Mouse (Mus musculus) limb, embryonic 14.5 days (tissue): Measurements from ENCODE around the gene Hist1h2ao. TPM values are rescaled to one million over a fixed set of nuclear protein-coding genes. Genes with fewer than 3 reads are reported as not detected.
"Not testable (repeated sequence)": the region's sequence is repeated elsewhere in the genome, so short reads cannot be mapped to it uniquely, and the experiment has no call there.

Experiments
- ATAC-seq: fragments of 200-750 bp; cut with Nextera tagmentation; 2 replicates; pipeline ENCODE4 v1.8.0; 2017; ENCODE audit warnings: low read depth, moderate number of reproducible peaks, moderate TSS enrichment; ENCODE audit not compliant: low FRiP score
- DNase-seq: peaks from one replicate; pipeline ENCODE4 v3.0.0-alpha.2; 2015; ENCODE audit warnings: low spot score
- H3K27ac ChIP-seq: fragments of 300-500 bp; sonication (generic); replicated peaks from 2 replicates; pipeline ENCODE4 v1.5.1; 2014; ENCODE audit warnings: low read depth, mild to moderate bottlenecking, low read length, moderate library complexity, mixed read lengths
- H3K27me3 ChIP-seq: fragments of 300-500 bp; sonication (generic); 2 replicates; pipeline ENCODE4 v1.6.1; 2014; ENCODE audit warnings: low read length, mixed read lengths; ENCODE audit not compliant: control insufficient read depth, insufficient read depth
- H3K36me3 ChIP-seq: fragments of 300-500 bp; sonication (generic); 2 replicates; pipeline ENCODE4 v1.6.1; 2014; ENCODE audit warnings: mild to moderate bottlenecking, low read length, moderate library complexity, mixed read lengths; ENCODE audit not compliant: control insufficient read depth, insufficient read depth
- H3K4me1 ChIP-seq: fragments of 300-500 bp; sonication (generic); 2 replicates; pipeline ENCODE4 v1.6.1; 2014; ENCODE audit warnings: antibody characterized with exemption, low read length, mixed read lengths; ENCODE audit not compliant: control insufficient read depth, insufficient read depth
- H3K4me2 ChIP-seq: fragments of 300-500 bp; sonication (generic); replicated peaks from 2 replicates; pipeline ENCODE4 v1.6.1; 2014; ENCODE audit warnings: low read depth, mild to moderate bottlenecking, low read length, moderate library complexity; ENCODE audit not compliant: severe bottlenecking
- H3K4me3 ChIP-seq: fragments of 300-500 bp; sonication (generic); replicated peaks from 2 replicates; pipeline ENCODE4 v1.5.1; 2014; ENCODE audit warnings: low read length
- H3K9ac ChIP-seq: fragments of 300-500 bp; sonication (generic); 2 replicates; pipeline ENCODE4 v1.6.1; 2014; ENCODE audit warnings: mild to moderate bottlenecking, low read depth, low read length, moderate library complexity; ENCODE audit not compliant: severe bottlenecking
- H3K9me3 ChIP-seq: fragments of 300-500 bp; sonication (generic); 2 replicates; pipeline ENCODE4 v1.6.1; 2016; ENCODE audit warnings: low read length; ENCODE audit not compliant: control insufficient read depth
- POLR2A ChIP-seq: fragments of 200-500 bp; IDR thresholded peaks from 2 replicates; pipeline ENCODE4 v1.8.0; 2012; ENCODE audit warnings: inconsistent platforms, mild to moderate bottlenecking, moderate library complexity, borderline replicate concordance; ENCODE audit not compliant: insufficient read depth, insufficient read length; ENCODE audit errors: extremely low read depth
- WGBS: fragments of 180-500 bp; shearing (Covaris S2); extraction: QIAGEN DNeasy Blood & Tissue Kit; methylation state at CpG from one replicate; pipeline ENCODE4 v1.1.7; 2014; 5-methylcytosine and 5-hydroxymethylcytosine counted together
- microRNA-seq: library from miRNA; unstranded; fragments of <30 nt; microRNA quantifications from one replicate; pipeline ENCODE4, GENCODE M21; 2016
- polyA plus RNA-seq, 2 experiments: library from polyadenylated mRNA; depleted of rRNA in 1 of 2; stranded (reverse) in 1 of 2; unstranded in 1 of 2; fragments of >200 nt; fragmentation: Nextera tagmentation in 1 of 2; extraction: Ambion mirVana in 1 of 2; gene quantifications; 2 replicates each; pipeline versions ENCODE4 v1.2.1 to v1.2.3; 2012 to 2014

The Hist1h2ao gene
- polyA plus RNA-seq, 2 experiments, result not detected

DNA sequence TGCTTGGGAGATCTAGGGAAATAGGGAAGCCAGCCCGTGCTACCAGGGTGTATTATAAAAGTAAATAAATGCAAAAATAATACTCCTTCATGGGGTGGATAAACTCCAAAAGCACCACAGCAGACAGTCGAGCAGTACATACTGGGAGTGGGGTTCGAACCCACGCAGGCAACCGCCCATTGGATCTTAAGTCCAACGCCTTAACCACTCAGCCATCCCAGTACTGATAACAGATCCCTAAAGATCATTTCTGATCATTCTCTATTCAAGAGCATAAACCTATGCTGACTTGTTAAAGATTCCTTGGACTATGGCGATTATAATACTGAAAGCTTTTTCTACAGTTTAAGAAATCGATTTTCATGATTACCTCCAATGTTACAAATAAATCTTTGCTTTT, 37.6 kb downstream of the Hist1h2ao start:
- no peak for DNase-seq
- Histone ChIP-seq H3K27me3 (no peaks in the 10 kb centered on the region), H3K27ac (no peak overlapping the region), H3K9me3 (no peaks in the 10 kb centered on the region), H3K36me3 (no peaks in the 10 kb centered on the region), H3K4me2 (no peak overlapping the region), H3K9ac (no peak overlapping the region), H3K4me3 (no peak overlapping the region), H3K4me1 (no peaks in the 10 kb centered on the region)
- 18% methylated on average over 8 of the region's 8 CpGs for WGBS
- ATAC-seq, result no peak
- no peak for TF ChIP-seq POLR2A

DNA sequence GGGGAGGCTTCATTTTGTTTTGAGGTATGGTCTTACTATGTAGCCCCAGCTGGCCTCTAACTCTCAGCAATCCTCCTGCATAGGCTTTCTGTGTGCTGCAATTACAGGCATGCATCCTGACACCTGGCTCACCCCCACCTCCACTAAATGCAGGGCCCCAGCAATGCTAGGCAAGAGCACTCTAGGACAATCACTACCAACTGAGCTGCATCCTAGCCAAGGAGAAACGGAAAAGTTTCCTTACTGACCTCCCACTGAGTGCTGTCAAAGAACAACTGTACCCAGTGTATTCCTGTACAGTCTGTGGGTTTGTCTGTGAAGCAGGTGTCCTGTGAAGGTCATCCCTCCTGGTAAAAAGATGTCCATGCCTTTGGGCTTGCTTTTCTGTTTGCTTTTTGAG, 40.4 kb downstream of the Hist1h2ao start:
- not testable (repeated sequence) for H3K4me3 ChIP-seq, H3K4me1 ChIP-seq, ATAC-seq, H3K9me3 ChIP-seq, H3K36me3 ChIP-seq, H3K27me3 ChIP-seq, H3K27ac ChIP-seq, H3K4me2 ChIP-seq, H3K9ac ChIP-seq, DNase-seq
- 42% methylated on average over 1 of the region's 1 CpGs for WGBS

DNA sequence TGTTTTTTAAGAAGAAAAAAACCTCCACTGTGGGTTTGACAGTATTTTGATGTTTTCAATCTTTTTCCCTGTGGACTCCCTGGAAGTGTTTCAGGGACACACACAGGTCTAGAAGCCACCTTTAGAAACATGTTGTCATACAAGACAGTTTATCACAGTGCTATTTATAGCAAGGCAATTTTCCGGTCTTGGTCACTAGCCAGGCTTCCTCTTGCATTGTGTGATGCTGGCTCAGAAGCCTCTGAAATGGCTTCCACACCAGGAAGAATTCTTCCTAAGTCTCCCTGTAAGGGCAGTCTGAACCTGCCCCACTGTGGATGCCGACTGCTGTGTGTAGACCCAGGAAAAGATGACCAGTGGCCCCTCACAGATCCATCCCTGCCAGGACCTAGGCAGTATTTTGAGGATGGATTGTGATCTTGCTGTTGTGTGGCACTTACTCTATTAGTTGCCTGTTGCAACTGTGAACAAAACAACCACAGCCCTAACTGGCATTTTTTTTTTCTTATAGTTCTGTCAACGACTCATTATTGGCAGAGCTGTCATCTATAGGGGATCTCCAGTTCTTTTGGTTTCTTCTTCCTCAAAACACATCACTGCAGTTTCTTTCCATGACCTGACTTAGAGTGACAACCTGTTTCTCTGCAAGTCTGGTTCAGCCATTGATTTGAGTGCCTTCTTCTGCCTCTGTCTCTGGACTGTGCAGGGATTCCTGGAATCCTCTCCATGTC, 42.1 kb downstream of the Hist1h2ao start:
- 67% methylated on average over 3 of the region's 3 CpGs for WGBS
- Histone ChIP-seq H3K9me3 (no peaks in the 10 kb centered on the region), H3K4me2 (no peak overlapping the region), H3K4me3 (no peak overlapping the region), H3K36me3 (no peaks in the 10 kb centered on the region), H3K9ac (no peak overlapping the region), H3K4me1 (no peaks in the 10 kb centered on the region), H3K27ac (no peak overlapping the region), H3K27me3 (no peaks in the 10 kb centered on the region)
- no peak for ATAC-seq
- no peak for TF ChIP-seq POLR2A
- no peak for DNase-seq

DNA sequence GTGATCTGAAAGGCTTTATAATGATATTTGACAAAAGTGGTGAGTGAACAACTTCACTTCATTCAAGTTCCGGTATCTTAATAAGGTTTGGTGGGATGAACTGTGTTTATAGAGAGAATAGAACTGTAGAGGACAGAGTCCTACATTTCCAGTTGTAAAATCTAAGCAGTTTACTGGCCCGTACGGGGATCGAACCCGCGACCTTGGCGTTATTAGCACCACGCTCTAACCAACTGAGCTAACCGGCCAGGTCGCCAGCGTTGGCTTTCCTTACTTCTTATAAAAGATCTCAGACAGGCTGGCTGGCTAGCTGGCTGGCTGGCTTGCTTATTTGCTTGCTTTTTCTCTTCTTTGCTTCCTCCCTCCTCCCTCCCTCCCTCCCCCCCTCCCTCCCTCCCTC, 44.9 kb downstream of the Hist1h2ao start:
- H3K27me3 ChIP-seq, result no peaks in the 10 kb centered on the region
- peak overlapping the region; percentile 51 for H3K4me2 ChIP-seq
- 1% methylated on average over 11 of the region's 11 CpGs for WGBS
- no peaks in the 10 kb centered on the region for H3K36me3 ChIP-seq
- peak overlapping the region; percentile 39; the same call in 1 of the 2 replicates for H3K4me3 ChIP-seq
- TF ChIP-seq POLR2A, result no peak
- peak; percentile 82 for DNase-seq
- no peaks in the 10 kb centered on the region for H3K9me3 ChIP-seq
- H3K27ac ChIP-seq, result no peak overlapping the region
- no peaks in the 10 kb centered on the region for H3K4me1 ChIP-seq
- H3K9ac ChIP-seq, result no peak overlapping the region
- ATAC-seq, result no peak

DNA sequence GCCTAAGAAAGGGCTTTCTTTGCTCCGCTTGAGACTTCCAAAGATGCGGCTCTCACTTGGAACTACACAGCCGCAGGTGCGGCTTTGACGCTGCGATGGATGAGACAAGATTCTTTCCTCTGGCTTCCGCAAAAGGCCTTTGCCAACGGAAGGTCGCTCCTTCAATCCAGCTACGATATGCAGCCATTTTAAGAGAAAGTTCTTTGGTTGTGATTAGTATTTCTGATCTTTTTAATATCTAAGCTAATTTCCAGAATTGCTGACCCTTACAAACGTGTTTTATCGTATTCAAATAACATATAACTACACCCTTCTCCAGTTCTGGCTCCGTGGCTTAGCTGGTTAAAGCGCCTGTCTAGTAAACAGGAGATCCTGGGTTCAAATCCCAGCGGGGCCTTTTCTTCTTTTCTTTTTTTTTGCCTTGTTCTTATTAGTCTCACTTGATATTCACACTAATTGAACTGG, 45.5 kb downstream of the Hist1h2ao start:
- WGBS, result 2% methylated on average over 15 of the region's 15 CpGs
- ATAC-seq (no peak), DNase-seq (peak; percentile 77)
- TF ChIP-seq POLR2A, result no peak
- Histone ChIP-seq H3K27me3 (no peaks in the 10 kb centered on the region), H3K4me3 (peak overlapping the region; percentile 39), H3K36me3 (no peaks in the 10 kb centered on the region), H3K4me2 (peak overlapping the region; percentile 51), H3K4me1 (no peaks in the 10 kb centered on the region), H3K9me3 (no peaks in the 10 kb centered on the region), H3K27ac (no peak overlapping the region), H3K9ac (0 out of 2 replicates have a peak overlapping the region, but pooled peaks have one; percentile 25)

Small RNA genes within 50 kb of the gene (microRNA-seq; reads per million reads assigned to microRNA genes)
- gene Gm19658 (not detected), gene Gm44346 (not detected), gene Gm44466 (not detected)

Other genes starting within 250 kb of the Hist1h2ao start
Only the 30 nearest of the 31 such genes appear.
- not detected in 2 replicates for gene Olfr1364, start 228.7 kb upstream of the Hist1h2ao start, polyA plus RNA-seq (2012; rRNA removed)
- not detected in 2 replicates for gene Olfr1364, start 228.7 kb upstream of the Hist1h2ao start, polyA plus RNA-seq (2014; fragmentation: Nextera tagmentation; extraction: Ambion mirVana)
- gene Olfr1362, start 196.4 kb upstream of the Hist1h2ao start, polyA plus RNA-seq (2012; rRNA removed), result not detected in 2 replicates
- not detected in 2 replicates for gene Olfr1362, start 196.4 kb upstream of the Hist1h2ao start, polyA plus RNA-seq (2014; fragmentation: Nextera tagmentation; extraction: Ambion mirVana)
- gene Olfr11, start 167.9 kb upstream of the Hist1h2ao start, polyA plus RNA-seq (2012; rRNA removed), result not detected in 2 replicates
- not detected in 2 replicates for gene Olfr11, start 167.9 kb upstream of the Hist1h2ao start, polyA plus RNA-seq (2014; fragmentation: Nextera tagmentation; extraction: Ambion mirVana)
- gene Olfr1361, start 147.1 kb upstream of the Hist1h2ao start, polyA plus RNA-seq (2012; rRNA removed), result not detected in 2 replicates
- not detected in 2 replicates for gene Olfr1361, start 147.1 kb upstream of the Hist1h2ao start, polyA plus RNA-seq (2014; fragmentation: Nextera tagmentation; extraction: Ambion mirVana)
- not detected in 2 replicates for gene Olfr1360, start 133.1 kb upstream of the Hist1h2ao start, polyA plus RNA-seq (2012; rRNA removed)
- gene Olfr1360, start 133.1 kb upstream of the Hist1h2ao start, polyA plus RNA-seq (2014; fragmentation: Nextera tagmentation; extraction: Ambion mirVana), result not detected in 2 replicates
- gene Olfr1359, start 112.4 kb upstream of the Hist1h2ao start, polyA plus RNA-seq (2012; rRNA removed), result not detected in 2 replicates
- gene Olfr1359, start 112.4 kb upstream of the Hist1h2ao start, polyA plus RNA-seq (2014; fragmentation: Nextera tagmentation; extraction: Ambion mirVana), result not detected in 2 replicates
- gene Hist1h2bl, start 94.3 kb upstream of the Hist1h2ao start, polyA plus RNA-seq (2012; rRNA removed), result 15.9 and 20.8 TPM in 2 replicates
- 2.4 and 4.4 TPM in 2 replicates for gene Hist1h2bl, start 94.3 kb upstream of the Hist1h2ao start, polyA plus RNA-seq (2014; fragmentation: Nextera tagmentation; extraction: Ambion mirVana)
- 17.5 and 34.8 TPM in 2 replicates for gene Hist1h2ai, start 94.0 kb upstream of the Hist1h2ao start, polyA plus RNA-seq (2012; rRNA removed)
- gene Hist1h2ai, start 94.0 kb upstream of the Hist1h2ao start, polyA plus RNA-seq (2014; fragmentation: Nextera tagmentation; extraction: Ambion mirVana), result 30.7 and 38.1 TPM in 2 replicates
- gene Hist1h3h, start 92.8 kb upstream of the Hist1h2ao start, polyA plus RNA-seq (2012; rRNA removed), result 34.5 and 61.8 TPM in 2 replicates
- 18.4 and 18.6 TPM in 2 replicates for gene Hist1h3h, start 92.8 kb upstream of the Hist1h2ao start, polyA plus RNA-seq (2014; fragmentation: Nextera tagmentation; extraction: Ambion mirVana)
- 15.1 and 19.3 TPM in 2 replicates for gene Hist1h2bm, start 88.4 kb upstream of the Hist1h2ao start, polyA plus RNA-seq (2012; rRNA removed)
- 4.8 and 6.3 TPM in 2 replicates for gene Hist1h2bm, start 88.4 kb upstream of the Hist1h2ao start, polyA plus RNA-seq (2014; fragmentation: Nextera tagmentation; extraction: Ambion mirVana)
- gene Hist1h4j, start 75.4 kb upstream of the Hist1h2ao start, polyA plus RNA-seq (2012; rRNA removed), result 13.7 and 13.8 TPM in 2 replicates
- gene Hist1h4j, start 75.4 kb upstream of the Hist1h2ao start, polyA plus RNA-seq (2014; fragmentation: Nextera tagmentation; extraction: Ambion mirVana), result 1.00 and 1.3 TPM in 2 replicates
- 22.1 and 22.3 TPM in 2 replicates for gene Hist1h4k, start 60.0 kb upstream of the Hist1h2ao start, polyA plus RNA-seq (2012; rRNA removed)
- 1.4 and 4.0 TPM in 2 replicates for gene Hist1h4k, start 60.0 kb upstream of the Hist1h2ao start, polyA plus RNA-seq (2014; fragmentation: Nextera tagmentation; extraction: Ambion mirVana)
- gene Hist1h2ak, start 56.6 kb upstream of the Hist1h2ao start, polyA plus RNA-seq (2012; rRNA removed), result 26.8 and 28.1 TPM in 2 replicates
- gene Hist1h2ak, start 56.6 kb upstream of the Hist1h2ao start, polyA plus RNA-seq (2014; fragmentation: Nextera tagmentation; extraction: Ambion mirVana), result 11.0 and 17.9 TPM in 2 replicates
- 15.3 and 18.4 TPM in 2 replicates for gene Hist1h2bn, start 56.3 kb upstream of the Hist1h2ao start, polyA plus RNA-seq (2012; rRNA removed)
- 3.2 and 3.4 TPM in 2 replicates for gene Hist1h2bn, start 56.3 kb upstream of the Hist1h2ao start, polyA plus RNA-seq (2014; fragmentation: Nextera tagmentation; extraction: Ambion mirVana)
- 5.9 and 6.7 TPM in 2 replicates for gene Hist1h1b, start 29.8 kb upstream of the Hist1h2ao start, polyA plus RNA-seq (2012; rRNA removed)
- 8.9 and 13.0 TPM in 2 replicates for gene Hist1h1b, start 29.8 kb upstream of the Hist1h2ao start, polyA plus RNA-seq (2014; fragmentation: Nextera tagmentation; extraction: Ambion mirVana)
- 39.9 and 59.2 TPM in 2 replicates for gene Hist1h3i, start 27.1 kb upstream of the Hist1h2ao start, polyA plus RNA-seq (2012; rRNA removed)
- gene Hist1h3i, start 27.1 kb upstream of the Hist1h2ao start, polyA plus RNA-seq (2014; fragmentation: Nextera tagmentation; extraction: Ambion mirVana), result 142 and 166 TPM in 2 replicates
- 9.3 and 19.2 TPM in 2 replicates for gene Hist1h2an, start 23.2 kb upstream of the Hist1h2ao start, polyA plus RNA-seq (2012; rRNA removed)
- 6.1 and 8.1 TPM in 2 replicates for gene Hist1h2an, start 23.2 kb upstream of the Hist1h2ao start, polyA plus RNA-seq (2014; fragmentation: Nextera tagmentation; extraction: Ambion mirVana)
- gene Hist1h2bp, start 23.0 kb upstream of the Hist1h2ao start, polyA plus RNA-seq (2012; rRNA removed), result 1.8 and 2.2 TPM in 2 replicates
- 1.9 and 2.1 TPM in 2 replicates for gene Hist1h2bp, start 23.0 kb upstream of the Hist1h2ao start, polyA plus RNA-seq (2014; fragmentation: Nextera tagmentation; extraction: Ambion mirVana)
- gene Hist1h2bq, start 268 bp upstream of the Hist1h2ao start, polyA plus RNA-seq (2012; rRNA removed), result 18.4 and 18.7 TPM in 2 replicates
- gene Hist1h2bq, start 268 bp upstream of the Hist1h2ao start, polyA plus RNA-seq (2014; fragmentation: Nextera tagmentation; extraction: Ambion mirVana), result 20.2 and 24.7 TPM in 2 replicates
- gene Hist1h4m, start 1.3 kb downstream of the Hist1h2ao start, polyA plus RNA-seq (2012; rRNA removed), result not detected in 2 replicates
- not detected in 2 replicates for gene Hist1h4m, start 1.3 kb downstream of the Hist1h2ao start, polyA plus RNA-seq (2014; fragmentation: Nextera tagmentation; extraction: Ambion mirVana)
- 30.3 and 31.8 TPM in 2 replicates for gene Hist1h4n, start 21.7 kb downstream of the Hist1h2ao start, polyA plus RNA-seq (2012; rRNA removed)
- 15.6 and 21.5 TPM in 2 replicates for gene Hist1h4n, start 21.7 kb downstream of the Hist1h2ao start, polyA plus RNA-seq (2014; fragmentation: Nextera tagmentation; extraction: Ambion mirVana)
- gene Hist1h2ap, start 23.0 kb downstream of the Hist1h2ao start, polyA plus RNA-seq (2012; rRNA removed), result 60.6 and 133 TPM in 2 replicates
- gene Hist1h2ap, start 23.0 kb downstream of the Hist1h2ao start, polyA plus RNA-seq (2014; fragmentation: Nextera tagmentation; extraction: Ambion mirVana), result 3,378 and 3,605 TPM in 2 replicates
- gene Hist1h2br, start 23.3 kb downstream of the Hist1h2ao start, polyA plus RNA-seq (2012; rRNA removed), result 7.1 and 24.1 TPM in 2 replicates
- gene Hist1h2br, start 23.3 kb downstream of the Hist1h2ao start, polyA plus RNA-seq (2014; fragmentation: Nextera tagmentation; extraction: Ambion mirVana), result 19.2 and 25.2 TPM in 2 replicates
- 7.5 and 8.3 TPM in 2 replicates for gene Zfp184, start 134.6 kb downstream of the Hist1h2ao start, polyA plus RNA-seq (2012; rRNA removed)
- 12.7 and 17.2 TPM in 2 replicates for gene Zfp184, start 134.6 kb downstream of the Hist1h2ao start, polyA plus RNA-seq (2014; fragmentation: Nextera tagmentation; extraction: Ambion mirVana)
- gene Pom121l2, start 170.7 kb downstream of the Hist1h2ao start, polyA plus RNA-seq (2012; rRNA removed), result 0.09 and 0.17 TPM in 2 replicates
- gene Pom121l2, start 170.7 kb downstream of the Hist1h2ao start, polyA plus RNA-seq (2014; fragmentation: Nextera tagmentation; extraction: Ambion mirVana), result 0.11 and 0.18 TPM in 2 replicates
- 1.1 and 1.6 TPM in 2 replicates for gene Prss16, start 199.3 kb downstream of the Hist1h2ao start, polyA plus RNA-seq (2012; rRNA removed)
- gene Prss16, start 199.3 kb downstream of the Hist1h2ao start, polyA plus RNA-seq (2014; fragmentation: Nextera tagmentation; extraction: Ambion mirVana), result 0.51 and 0.57 TPM in 2 replicates
- gene Hist1h2ah, start 225.1 kb downstream of the Hist1h2ao start, polyA plus RNA-seq (2012; rRNA removed), result 5.5 and 14.9 TPM in 2 replicates
- gene Hist1h2ah, start 225.1 kb downstream of the Hist1h2ao start, polyA plus RNA-seq (2014; fragmentation: Nextera tagmentation; extraction: Ambion mirVana), result 6.5 and 22.1 TPM in 2 replicates
- gene Hist1h2bk, start 225.4 kb downstream of the Hist1h2ao start, polyA plus RNA-seq (2012; rRNA removed), result 24.6 and 30.5 TPM in 2 replicates
- gene Hist1h2bk, start 225.4 kb downstream of the Hist1h2ao start, polyA plus RNA-seq (2014; fragmentation: Nextera tagmentation; extraction: Ambion mirVana), result 6.9 and 7.1 TPM in 2 replicates
- 31.0 and 39.5 TPM in 2 replicates for gene Hist1h4i, start 230.9 kb downstream of the Hist1h2ao start, polyA plus RNA-seq (2012; rRNA removed)
- 14.0 and 14.7 TPM in 2 replicates for gene Hist1h4i, start 230.9 kb downstream of the Hist1h2ao start, polyA plus RNA-seq (2014; fragmentation: Nextera tagmentation; extraction: Ambion mirVana)
- gene Hist1h2ag, start 232.5 kb downstream of the Hist1h2ao start, polyA plus RNA-seq (2012; rRNA removed), result 54.6 and 89.6 TPM in 2 replicates
- 56.7 and 74.1 TPM in 2 replicates for gene Hist1h2ag, start 232.5 kb downstream of the Hist1h2ao start, polyA plus RNA-seq (2014; fragmentation: Nextera tagmentation; extraction: Ambion mirVana)